Mouse (Mus musculus) mesoderm, embryonic 11.5 days (tissue): ENCODE measurements around the gene Meis2.

Experiments used
- DNase-seq: peaks from one replicate; pipeline ENCODE4 v3.0.0-alpha.2; 2012; ENCODE audit warnings: low read depth, low spot score

Meis2 gene

GRCm38 (mm10) chr2:116065570-116066005, at the start of gene Meis2:
Gene Meis2, minus strand, starts transcription at chr2:116065839.
- DNase-seq = peak; percentile 94

GRCm38 (mm10) chr2:116106194-116106593, 40.6 kb upstream of the Meis2 start:
- DNase-seq = no peak

- DNase-seq = no peak
Measured at GRCm38 (mm10) chr2:116105179-116105578, 39.5 kb upstream of the Meis2 start.

- peak; percentile 42 for DNase-seq
Measured at GRCm38 (mm10) chr2:116103411-116103996, 37.9 kb upstream of the Meis2 start.

GRCm38 (mm10) chr2:116101221-116101620, 35.6 kb upstream of the Meis2 start:
- DNase-seq = peak; percentile 62

GRCm38 (mm10) chr2:116080961-116081360, 15.3 kb upstream of the Meis2 start:
- DNase-seq = no peak

- no peak for DNase-seq
Measured at GRCm38 (mm10) chr2:116078841-116079240, 13.2 kb upstream of the Meis2 start.

- no peak for DNase-seq
Measured at GRCm38 (mm10) chr2:116077716-116078115, 12.1 kb upstream of the Meis2 start.

- no peak for DNase-seq
Measured at GRCm38 (mm10) chr2:116076752-116077480, 11.3 kb upstream of the Meis2 start.

GRCm38 (mm10) chr2:116075902-116076301, 10.3 kb upstream of the Meis2 start:
- DNase-seq = peak; percentile 84

GRCm38 (mm10) chr2:116075477-116075876, 9.8 kb upstream of the Meis2 start:
- no peak for DNase-seq

GRCm38 (mm10) chr2:116074726-116075440, 9.2 kb upstream of the Meis2 start:
- DNase-seq = no peak

GRCm38 (mm10) chr2:116074061-116074460, 8.4 kb upstream of the Meis2 start:
- no peak for DNase-seq

- DNase-seq = no peak
Measured at GRCm38 (mm10) chr2:116073311-116073904, 7.8 kb upstream of the Meis2 start.

GRCm38 (mm10) chr2:116072706-116073105, 7.1 kb upstream of the Meis2 start:
- DNase-seq = no peak

- DNase-seq = no peak
Measured at GRCm38 (mm10) chr2:116072321-116072640, 6.6 kb upstream of the Meis2 start.

GRCm38 (mm10) chr2:116071571-116072320, 6.1 kb upstream of the Meis2 start:
- peak; percentile 75 for DNase-seq

GRCm38 (mm10) chr2:116070614-116071425, 5.2 kb upstream of the Meis2 start:
- no peak for DNase-seq

- DNase-seq = no peak
Measured at GRCm38 (mm10) chr2:116069451-116070225, 4.0 kb upstream of the Meis2 start.

- DNase-seq = no peak
Measured at GRCm38 (mm10) chr2:116068901-116069300, 3.3 kb upstream of the Meis2 start.
